Mouse (Mus musculus) neural tube, embryonic 10.5 days (tissue): Measurements from ENCODE around the gene Ccdc89.

ENCODE experiments used
- DNase-seq: peaks from one replicate; pipeline ENCODE4 v3.0.0-alpha.2; 2017; ENCODE audit warnings: low spot score; ENCODE audit errors: extremely low spot score

Gene Ccdc89

GRCm38 (mm10) chr7:90426020-90427001 is at the start of gene Ccdc89:
Ccdc89 (plus strand) TSS chr7:90426577.
- DNase-seq: peak; percentile 66

- DNase-seq: no peak
These were observed 42.0 kb upstream of the Ccdc89 start for GRCm38 (mm10) chr7:90384411-90384810.

GRCm38 (mm10) chr7:90386885-90387459 is 39.4 kb upstream of the Ccdc89 start:
- no peak for DNase-seq

GRCm38 (mm10) chr7:90389765-90390164 is 36.6 kb upstream of the Ccdc89 start:
- DNase-seq: no peak

- no peak for DNase-seq
These were observed 31.3 kb upstream of the Ccdc89 start for GRCm38 (mm10) chr7:90395073-90395472.

GRCm38 (mm10) chr7:90395928-90396327 is 30.4 kb upstream of the Ccdc89 start:
- DNase-seq: no peak

GRCm38 (mm10) chr7:90409934-90410333 is 16.4 kb upstream of the Ccdc89 start:
- peak; percentile 50 for DNase-seq

GRCm38 (mm10) chr7:90427006-90427405 is 629 bp downstream of the Ccdc89 start:
- no peak for DNase-seq

GRCm38 (mm10) chr7:90432221-90432620 is 5.8 kb downstream of the Ccdc89 start:
- DNase-seq: no peak

- no peak for DNase-seq
These were observed 13.7 kb downstream of the Ccdc89 start for GRCm38 (mm10) chr7:90440044-90440443.

- DNase-seq: no peak
These were observed 15.7 kb downstream of the Ccdc89 start for GRCm38 (mm10) chr7:90442070-90442469.

GRCm38 (mm10) chr7:90442518-90443080 is 16.2 kb downstream of the Ccdc89 start, which contains the start of gene Crebzf:
Crebzf (plus strand) TSS chr7:90442729.
- peak; percentile 95 for DNase-seq

GRCm38 (mm10) chr7:90443101-90444091 is 17.0 kb downstream of the Ccdc89 start:
- DNase-seq: peak; percentile 81

GRCm38 (mm10) chr7:90444206-90444605 is 17.8 kb downstream of the Ccdc89 start:
- peak; percentile 22 for DNase-seq

GRCm38 (mm10) chr7:90456149-90456844 is 29.9 kb downstream of the Ccdc89 start:
- DNase-seq: no peak

GRCm38 (mm10) chr7:90456845-90457468 is 30.6 kb downstream of the Ccdc89 start, which contains the start of gene Tmem126a:
Tmem126a (minus strand) TSS chr7:90457229.
- DNase-seq: peak; percentile 87

GRCm38 (mm10) chr7:90457517-90457916 is 31.1 kb downstream of the Ccdc89 start:
- DNase-seq: no peak

GRCm38 (mm10) chr7:90460330-90460729 is 34.0 kb downstream of the Ccdc89 start:
- no peak for DNase-seq

GRCm38 (mm10) chr7:90460930-90461329 is 34.6 kb downstream of the Ccdc89 start:
- peak; percentile 28 for DNase-seq

- DNase-seq: no peak
These were observed 35.1 kb downstream of the Ccdc89 start for GRCm38 (mm10) chr7:90461441-90461840.
